Mouse (Mus musculus): Measurements from ENCODE around the gene Lrp1. TPM values are rescaled to one million over a fixed set of nuclear protein-coding genes. Genes with fewer than 3 reads are reported as not detected.

The Lrp1 gene
- total and polyA plus RNA-seq, 3 experiments = 0.39 to 0.42 TPM; not detected in 1

DNA sequence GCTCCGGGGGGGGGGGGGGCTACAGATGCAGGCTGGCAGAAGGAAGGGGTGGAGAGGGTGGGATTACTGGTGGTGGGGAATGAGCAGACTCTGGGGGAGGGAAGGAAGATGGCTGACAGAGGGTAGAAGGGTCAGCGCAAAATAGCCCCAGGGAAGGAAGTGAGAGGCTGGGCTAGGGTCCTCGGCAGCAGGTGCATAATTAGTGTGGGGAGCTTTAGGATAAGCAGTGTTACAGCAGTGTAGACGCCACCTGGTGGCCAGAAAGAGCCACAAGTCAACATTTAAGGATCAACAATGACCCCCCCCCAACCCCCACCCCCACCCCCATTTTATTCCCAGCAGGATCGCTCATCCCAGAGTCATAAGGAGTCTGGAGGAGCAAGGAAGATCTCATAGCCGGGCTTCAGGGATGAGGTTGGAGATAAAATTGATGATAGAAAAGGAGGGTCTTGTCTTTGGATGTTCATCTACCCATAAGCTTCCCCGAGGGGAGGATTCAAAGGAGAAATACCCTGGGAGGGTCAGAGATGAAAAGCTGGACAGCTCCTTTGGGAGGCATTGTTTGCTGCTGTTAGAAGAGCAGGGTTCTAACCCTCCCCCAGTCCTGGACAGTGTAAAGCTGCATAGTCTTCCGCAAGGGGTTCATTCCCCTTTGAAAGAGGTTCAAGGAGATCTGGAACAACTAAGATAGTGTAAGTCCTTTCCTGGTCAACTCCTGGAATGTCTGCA, 84.2 kb downstream of the Lrp1 start:
- no peaks in the 10 kb centered on the region for H3K36me3 ChIP-seq (ENCODE audit: control insufficient read depth in 1 of 2, insufficient read depth in 2 of 2, low read length in 2 of 2)
- H3K27me3 ChIP-seq (ENCODE audit: control insufficient read depth in 1 of 2, insufficient read depth in 2 of 2, low read length in 2 of 2) = peaks cover 8 to 18% of the 10 kb centered on the region in 2 experiments
- H3K9me3 ChIP-seq (replicated peaks; ENCODE audit: insufficient read depth, low read length) = no peaks in the 10 kb centered on the region
- no peak overlapping the region for H3K27ac ChIP-seq (ENCODE audit: control insufficient read depth, low read depth, low read length)
- DNase-seq (ENCODE audit: low read depth, low spot score) = peak; percentile 58
- H3K4me1 ChIP-seq (ENCODE audit: control insufficient read depth in 1 of 2, insufficient read depth in 2 of 2, low read length in 2 of 2) = peaks cover 0 to 13% of the 10 kb centered on the region in 2 experiments; a peak in 2 of 4 replicates
- TF ChIP-seq MYB (IDR thresholded peaks at IDR 0.05; ENCODE audit: low read depth, low read length) = no peak
- TF ChIP-seq JUND (IDR thresholded peaks at IDR 0.05; ENCODE audit: low read depth, low read length) = no peak
- TF ChIP-seq POLR2AphosphoS5 (IDR thresholded peaks at IDR 0.05; ENCODE audit: borderline replicate concordance, low read depth, low read length) = no peak
- no peak for TF ChIP-seq TBP (IDR thresholded peaks at IDR 0.05; ENCODE audit: low read depth, low read length)
- TF ChIP-seq USF1 (IDR thresholded peaks at IDR 0.05; ENCODE audit: low read depth, low read length) = no peak
- TF ChIP-seq MAZ (IDR thresholded peaks at IDR 0.05; ENCODE audit: low read depth, low read length) = no peak
- TF ChIP-seq MAFK (IDR thresholded peaks at IDR 0.05; ENCODE audit: borderline replicate concordance, low read depth, low read length) = no peak
- peak; percentile 32 for TF ChIP-seq ZC3H11A (IDR thresholded peaks at IDR 0.05; ENCODE audit: low read depth, low read length)
- TF ChIP-seq ETS1 (IDR thresholded peaks at IDR 0.05; ENCODE audit: low read depth, low read length) = no peak
- TF ChIP-seq CHD1 (IDR thresholded peaks at IDR 0.05; ENCODE audit: low read depth, low read length) = no peak
- TF ChIP-seq TAL1 (IDR thresholded peaks at IDR 0.05; ENCODE audit: low read length) = no peak
- TF ChIP-seq NELFE (IDR thresholded peaks at IDR 0.05; ENCODE audit: low read depth, low read length) = no peak
- TF ChIP-seq GABPA (IDR thresholded peaks at IDR 0.05; ENCODE audit: low read depth, low read length) = no peak
- TF ChIP-seq RCOR1 (IDR thresholded peaks at IDR 0.05; ENCODE audit: low read depth, low read length) = no peak
- TF ChIP-seq HCFC1 (IDR thresholded peaks at IDR 0.05; ENCODE audit: low read depth, low read length) = no peak
- no peak for TF ChIP-seq KAT2A (conservative IDR thresholded peaks at IDR 0.05; ENCODE audit: low read depth, low read length)
- no peak for TF ChIP-seq E2F4 (IDR thresholded peaks at IDR 0.05; ENCODE audit: borderline replicate concordance, low read depth, low read length)
- TF ChIP-seq SIN3A (IDR thresholded peaks at IDR 0.05; ENCODE audit: low read length) = no peak
- TF ChIP-seq MXI1 (IDR thresholded peaks at IDR 0.05; ENCODE audit: low read depth, low read length) = no peak
- peak; percentile 75 for TF ChIP-seq SMC3 (IDR thresholded peaks at IDR 0.05; ENCODE audit: low read depth, low read length)
- TF ChIP-seq EP300 (IDR thresholded peaks at IDR 0.05; ENCODE audit: low read depth in 1 of 2, low read length in 2 of 2) = no peak
- no peak for TF ChIP-seq ELF1 (IDR thresholded peaks at IDR 0.05; ENCODE audit: low read depth, low read length)
- TF ChIP-seq NRF1 (IDR thresholded peaks at IDR 0.05; ENCODE audit: insufficient read depth, low read depth, low read length, poor library complexity, severe bottlenecking) = no peak
- TF ChIP-seq ZKSCAN1 (IDR thresholded peaks at IDR 0.05; ENCODE audit: low read depth, low read length) = no peak
- no peak for TF ChIP-seq MEF2A (IDR thresholded peaks at IDR 0.05; ENCODE audit: extremely low read depth, insufficient replicate concordance, low read depth, low read length, poor library complexity, severe bottlenecking)
- TF ChIP-seq USF2 (IDR thresholded peaks at IDR 0.05; ENCODE audit: borderline replicate concordance in 1 of 2, insufficient read depth in 1 of 2, low read depth in 1 of 2, low read length in 2 of 2) = no peak
- TF ChIP-seq CHD2 (IDR thresholded peaks at IDR 0.05; ENCODE audit: low read length) = no peak
- no peak for TF ChIP-seq BHLHE40 (IDR thresholded peaks at IDR 0.05; ENCODE audit: borderline replicate concordance, low read depth, low read length)
- TF ChIP-seq RAD21 (IDR thresholded peaks at IDR 0.05; ENCODE audit: low read depth, low read length) = peak; percentile 34
- peak in 2 of 3 experiments; percentile 61 to 71; a peak in 5 of 6 replicates for TF ChIP-seq CTCF (IDR thresholded peaks at IDR 0.05 in 2 of 3, conservative IDR thresholded peaks at IDR 0.05 in 1 of 3; ENCODE audit: control insufficient read depth in 1 of 3, insufficient read depth in 1 of 3, low read depth in 2 of 3, low read length in 3 of 3, poor library complexity in 1 of 3, severe bottlenecking in 1 of 3)
- no peaks in the 10 kb centered on the region for H3K79me2 ChIP-seq (ENCODE audit: control insufficient read depth, insufficient read depth, low read length, poor library complexity)
- H3K9ac ChIP-seq (ENCODE audit: control insufficient read depth, low read depth, low read length, poor library complexity, severe bottlenecking) = no peak overlapping the region
- no peak overlapping the region for H3K4me3 ChIP-seq (ENCODE audit: control insufficient read depth in 1 of 2, insufficient read depth in 1 of 2, low read depth in 2 of 2, low read length in 2 of 2)

All from MEL (cell line).